Mouse (Mus musculus): ENCODE results near the gene Minpp1. TPM values are rescaled to one million over a fixed set of nuclear protein-coding genes. Genes with fewer than 3 reads are reported as not detected.

Gene Minpp1
- polyA plus RNA-seq, 1 experiment, result 70.7 TPM

DNA sequence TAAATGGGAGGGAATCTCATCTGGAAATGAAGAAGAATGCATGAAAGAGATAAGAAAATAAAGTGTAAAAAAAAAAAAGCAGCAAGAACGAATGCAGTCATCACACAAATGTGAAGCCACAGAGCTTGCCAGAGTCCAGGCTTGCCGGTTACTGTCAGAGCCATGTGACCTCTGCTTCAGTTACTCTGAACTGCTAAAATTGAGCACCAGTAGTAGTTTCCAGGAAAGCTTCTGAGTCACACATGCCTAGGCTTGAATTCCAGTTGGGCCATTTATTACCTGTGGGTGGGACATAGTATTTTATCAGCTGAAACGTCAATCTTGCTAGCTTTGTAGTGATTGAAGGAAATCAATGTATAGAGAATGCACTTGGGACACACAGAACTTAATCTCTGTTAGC, 61.8 kb downstream of the Minpp1 start:
- 83% methylated on average over 3 of the region's 3 CpGs for WGBS
- DNase-seq, result no peak
- Histone ChIP-seq H3K36me3 (ENCODE audit: control insufficient read depth, insufficient read depth, low read length) (no peaks in the 10 kb centered on the region), H3K4me3 (ENCODE audit: control insufficient read depth, insufficient read depth, low read length) (no peak overlapping the region), H3K4me1 (replicated peaks; ENCODE audit: control insufficient read depth, insufficient read depth, low read length) (no peaks in the 10 kb centered on the region), H3K27ac (ENCODE audit: control insufficient read depth, insufficient read depth, low read length) (no peak overlapping the region), H3K27me3 (ENCODE audit: control insufficient read depth, insufficient read depth, low read length) (no peaks in the 10 kb centered on the region)
- no peak for TF ChIP-seq POLR2A (IDR thresholded peaks at IDR 0.05; ENCODE audit: control insufficient read depth, extremely low read depth, insufficient read depth, low read length, poor library complexity)
- no peak for TF ChIP-seq CTCF (IDR thresholded peaks at IDR 0.05; ENCODE audit: borderline replicate concordance, control insufficient read depth, extremely low read depth, insufficient read depth, low read length, poor library complexity)

DNA sequence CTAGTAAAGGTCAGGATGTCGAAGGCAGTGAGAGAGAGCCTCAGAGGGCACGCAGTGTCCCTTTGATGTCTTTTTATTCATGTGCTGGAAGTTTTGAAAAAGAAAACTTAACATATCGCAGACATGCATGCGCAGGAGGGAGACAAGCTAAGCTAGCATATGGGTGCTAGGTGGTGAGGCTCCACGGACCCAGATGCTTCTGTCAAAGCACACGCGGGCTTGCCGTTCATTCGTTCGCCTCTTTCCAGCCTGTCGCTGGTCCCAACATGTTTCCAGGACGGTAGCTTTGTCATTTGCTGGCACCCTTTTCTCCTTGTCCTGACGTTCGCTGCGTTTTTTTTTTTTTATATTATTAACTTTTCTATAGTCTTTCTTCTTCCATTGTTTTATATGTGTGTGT, 62.6 kb downstream of the Minpp1 start:
- Histone ChIP-seq H3K4me1 (replicated peaks; ENCODE audit: control insufficient read depth, insufficient read depth, low read length) (no peaks in the 10 kb centered on the region), H3K36me3 (ENCODE audit: control insufficient read depth, insufficient read depth, low read length) (no peaks in the 10 kb centered on the region), H3K4me3 (ENCODE audit: control insufficient read depth, insufficient read depth, low read length) (no peak overlapping the region), H3K27me3 (ENCODE audit: control insufficient read depth, insufficient read depth, low read length) (no peaks in the 10 kb centered on the region), H3K27ac (ENCODE audit: control insufficient read depth, insufficient read depth, low read length) (no peak overlapping the region)
- TF ChIP-seq POLR2A (IDR thresholded peaks at IDR 0.05; ENCODE audit: control insufficient read depth, extremely low read depth, insufficient read depth, low read length, poor library complexity), result no peak
- no peak for TF ChIP-seq CTCF (IDR thresholded peaks at IDR 0.05; ENCODE audit: borderline replicate concordance, control insufficient read depth, extremely low read depth, insufficient read depth, low read length, poor library complexity)
- no peak for DNase-seq
- 92% methylated on average over 15 of the region's 15 CpGs for whole genome bisulfite sequencing

GRCm38 (mm10) chr19:32550446-32550845, 64.9 kb downstream of the Minpp1 start:
- no peak for DNase-seq
- 86% methylated on average over 5 of the region's 5 CpGs for WGBS
- Histone ChIP-seq H3K27me3 (ENCODE audit: control insufficient read depth, insufficient read depth, low read length) (no peaks in the 10 kb centered on the region), H3K4me3 (ENCODE audit: control insufficient read depth, insufficient read depth, low read length) (no peak overlapping the region), H3K36me3 (ENCODE audit: control insufficient read depth, insufficient read depth, low read length) (no peaks in the 10 kb centered on the region), H3K4me1 (replicated peaks; ENCODE audit: control insufficient read depth, insufficient read depth, low read length) (no peaks in the 10 kb centered on the region), H3K27ac (ENCODE audit: control insufficient read depth, insufficient read depth, low read length) (no peak overlapping the region)
- TF ChIP-seq POLR2A (IDR thresholded peaks at IDR 0.05; ENCODE audit: control insufficient read depth, extremely low read depth, insufficient read depth, low read length, poor library complexity) (no peak), CTCF (IDR thresholded peaks at IDR 0.05; ENCODE audit: borderline replicate concordance, control insufficient read depth, extremely low read depth, insufficient read depth, low read length, poor library complexity) (no peak)

DNA sequence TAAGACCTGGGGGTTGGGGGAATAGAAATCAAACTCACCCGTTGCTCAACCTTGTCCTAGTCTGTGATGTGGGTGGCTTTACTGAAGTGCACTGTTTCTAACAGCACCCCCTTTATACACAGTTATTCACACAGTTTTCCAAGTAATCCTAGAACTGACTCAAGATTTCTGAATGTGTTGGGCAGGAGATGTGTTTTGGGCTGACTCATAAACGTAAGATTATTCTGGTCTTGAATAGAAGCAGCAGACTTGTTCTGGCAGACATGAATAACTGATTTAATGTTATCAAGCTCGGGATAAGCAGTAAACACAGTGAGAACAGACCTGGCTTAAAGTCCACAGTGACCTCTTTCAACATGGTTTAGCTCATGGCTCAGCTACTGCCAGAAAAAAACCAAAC, 65.9 kb downstream of the Minpp1 start:
- DNase-seq, result no peak
- Histone ChIP-seq H3K27me3 (ENCODE audit: control insufficient read depth, insufficient read depth, low read length) (no peaks in the 10 kb centered on the region), H3K27ac (ENCODE audit: control insufficient read depth, insufficient read depth, low read length) (no peak overlapping the region), H3K36me3 (ENCODE audit: control insufficient read depth, insufficient read depth, low read length) (no peaks in the 10 kb centered on the region), H3K4me3 (ENCODE audit: control insufficient read depth, insufficient read depth, low read length) (no peak overlapping the region), H3K4me1 (replicated peaks; ENCODE audit: control insufficient read depth, insufficient read depth, low read length) (no peaks in the 10 kb centered on the region)
- 90% methylated on average over 3 of the region's 3 CpGs for WGBS
- TF ChIP-seq POLR2A (IDR thresholded peaks at IDR 0.05; ENCODE audit: control insufficient read depth, extremely low read depth, insufficient read depth, low read length, poor library complexity) (no peak), CTCF (IDR thresholded peaks at IDR 0.05; ENCODE audit: borderline replicate concordance, control insufficient read depth, extremely low read depth, insufficient read depth, low read length, poor library complexity) (no peak)

GRCm38 (mm10) chr19:32552106-32552505, 66.5 kb downstream of the Minpp1 start:
- no peaks in the 10 kb centered on the region for H3K36me3 ChIP-seq (ENCODE audit: control insufficient read depth, insufficient read depth, low read length)
- no peaks in the 10 kb centered on the region for H3K27me3 ChIP-seq (ENCODE audit: control insufficient read depth, insufficient read depth, low read length)
- H3K4me1 ChIP-seq (replicated peaks; ENCODE audit: control insufficient read depth, insufficient read depth, low read length), result no peaks in the 10 kb centered on the region
- H3K4me3 ChIP-seq (ENCODE audit: control insufficient read depth, insufficient read depth, low read length), result no peak overlapping the region
- no peak for TF ChIP-seq CTCF (IDR thresholded peaks at IDR 0.05; ENCODE audit: borderline replicate concordance, control insufficient read depth, extremely low read depth, insufficient read depth, low read length, poor library complexity)
- TF ChIP-seq POLR2A (IDR thresholded peaks at IDR 0.05; ENCODE audit: control insufficient read depth, extremely low read depth, insufficient read depth, low read length, poor library complexity), result no peak
- DNase-seq, result no peak
- H3K27ac ChIP-seq (ENCODE audit: control insufficient read depth, insufficient read depth, low read length), result no peak overlapping the region
- 92% methylated on average over 1 of the region's 1 CpGs for WGBS

- 77% methylated on average over 3 of the region's 3 CpGs for WGBS
- TF ChIP-seq POLR2A (IDR thresholded peaks at IDR 0.05; ENCODE audit: control insufficient read depth, extremely low read depth, insufficient read depth, low read length, poor library complexity), result no peak
- TF ChIP-seq CTCF (IDR thresholded peaks at IDR 0.05; ENCODE audit: borderline replicate concordance, control insufficient read depth, extremely low read depth, insufficient read depth, low read length, poor library complexity), result no peak
Measured at GRCm38 (mm10) chr19:32553310-32553709, 67.7 kb downstream of the Minpp1 start.

DNA sequence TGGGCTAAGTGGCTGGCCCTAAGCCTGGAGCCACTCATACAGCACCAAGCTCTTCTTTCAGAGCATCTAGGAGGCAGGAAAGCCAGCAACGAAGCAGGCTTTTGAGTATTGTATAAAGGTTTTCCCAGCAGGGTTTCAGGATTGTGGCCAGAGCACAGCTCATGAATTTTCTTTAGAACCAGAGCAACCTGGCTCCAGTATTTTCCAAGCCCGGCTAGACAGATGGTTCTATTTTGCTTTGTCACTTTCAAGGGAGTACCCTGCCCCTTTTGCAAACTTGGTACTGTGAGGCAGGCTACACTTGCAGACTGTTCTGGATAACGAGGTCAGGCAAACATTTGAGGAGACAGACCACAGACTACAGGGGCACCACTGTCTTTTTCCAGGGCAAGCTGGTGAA, 69.7 kb downstream of the Minpp1 start:
- Histone ChIP-seq H3K36me3 (ENCODE audit: control insufficient read depth, insufficient read depth, low read length) (no peaks in the 10 kb centered on the region), H3K4me1 (replicated peaks; ENCODE audit: control insufficient read depth, insufficient read depth, low read length) (no peaks in the 10 kb centered on the region), H3K27me3 (ENCODE audit: control insufficient read depth, insufficient read depth, low read length) (no peaks in the 10 kb centered on the region), H3K4me3 (ENCODE audit: control insufficient read depth, insufficient read depth, low read length) (no peak overlapping the region), H3K27ac (ENCODE audit: control insufficient read depth, insufficient read depth, low read length) (no peak overlapping the region)
- DNase-seq, result no peak
- WGBS, result 83% methylated on average over 3 of the region's 3 CpGs
- TF ChIP-seq POLR2A (IDR thresholded peaks at IDR 0.05; ENCODE audit: control insufficient read depth, extremely low read depth, insufficient read depth, low read length, poor library complexity) (no peak), CTCF (IDR thresholded peaks at IDR 0.05; ENCODE audit: borderline replicate concordance, control insufficient read depth, extremely low read depth, insufficient read depth, low read length, poor library complexity) (no peak)

More at GRCm38 (mm10) chr19:32553310-32553709, 67.7 kb downstream of the Minpp1 start:
- DNase-seq, result no peak
- no peak overlapping the region for H3K27ac ChIP-seq (ENCODE audit: control insufficient read depth, insufficient read depth, low read length)
- H3K4me3 ChIP-seq (ENCODE audit: control insufficient read depth, insufficient read depth, low read length), result no peak overlapping the region
- H3K27me3 ChIP-seq (ENCODE audit: control insufficient read depth, insufficient read depth, low read length), result no peaks in the 10 kb centered on the region
- H3K36me3 ChIP-seq (ENCODE audit: control insufficient read depth, insufficient read depth, low read length), result no peaks in the 10 kb centered on the region
- no peaks in the 10 kb centered on the region for H3K4me1 ChIP-seq (replicated peaks; ENCODE audit: control insufficient read depth, insufficient read depth, low read length)

Other genes starting within 250 kb of the Minpp1 start
- gene Sgms1, start 96.1 kb upstream of the Minpp1 start, polyA plus RNA-seq (2012; rRNA removed), result 5.9 and 7.4 TPM in 2 replicates
- gene Rpl9-ps6, start 19.2 kb upstream of the Minpp1 start, polyA plus RNA-seq (2012; rRNA removed), result 8.0 and 10.4 TPM in 2 replicates
- 5.7 and 6.5 TPM in 2 replicates for gene Papss2, start 110.0 kb downstream of the Minpp1 start, polyA plus RNA-seq (2012; rRNA removed)

Data from thymus, adult 2 months (tissue).